Mouse (Mus musculus) kidney, adult 8-10 months (tissue): ENCODE measurements around the gene Gm28308.

Experiments
- DNase-seq, 2 experiments: peaks; one replicate each; pipeline ENCODE4 v3.0.0; 2022

Gene Gm28308

DNA sequence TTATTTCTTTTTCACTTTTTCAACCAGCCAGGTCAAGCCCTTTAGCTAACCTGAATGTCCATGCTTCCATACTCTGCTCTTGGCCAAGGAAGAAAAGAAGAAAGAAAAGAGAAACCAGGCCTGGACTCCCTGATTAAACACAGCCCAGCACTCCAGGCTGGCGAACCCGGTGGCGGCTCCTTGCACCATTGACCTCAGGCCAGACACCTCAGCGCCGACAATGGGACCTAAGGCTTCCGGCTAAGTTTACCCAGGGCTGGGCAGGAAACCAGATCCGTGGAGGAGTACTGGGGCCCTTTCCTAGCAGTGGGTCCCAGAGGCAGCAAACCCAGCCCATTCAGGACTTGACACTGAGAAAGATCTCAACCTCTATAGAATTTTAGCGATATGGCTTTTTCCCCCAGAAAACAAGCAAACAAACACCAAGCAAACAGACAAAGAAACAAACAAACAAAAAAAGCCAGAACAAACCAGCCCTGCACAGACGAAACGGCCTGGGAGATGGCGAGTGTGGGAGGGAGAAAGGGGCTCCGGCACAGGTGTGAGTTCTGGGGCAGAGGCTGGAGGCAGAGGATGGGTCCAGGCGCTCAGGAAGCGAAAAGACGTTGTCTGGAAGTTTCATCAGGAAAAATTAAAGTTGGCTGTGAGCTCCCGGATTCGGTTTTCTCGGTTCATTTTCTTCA, 18.9 kb upstream of the Gm28308 start:
- DNase-seq, result peak in 1 of 2 experiments; percentile 67

DNA sequence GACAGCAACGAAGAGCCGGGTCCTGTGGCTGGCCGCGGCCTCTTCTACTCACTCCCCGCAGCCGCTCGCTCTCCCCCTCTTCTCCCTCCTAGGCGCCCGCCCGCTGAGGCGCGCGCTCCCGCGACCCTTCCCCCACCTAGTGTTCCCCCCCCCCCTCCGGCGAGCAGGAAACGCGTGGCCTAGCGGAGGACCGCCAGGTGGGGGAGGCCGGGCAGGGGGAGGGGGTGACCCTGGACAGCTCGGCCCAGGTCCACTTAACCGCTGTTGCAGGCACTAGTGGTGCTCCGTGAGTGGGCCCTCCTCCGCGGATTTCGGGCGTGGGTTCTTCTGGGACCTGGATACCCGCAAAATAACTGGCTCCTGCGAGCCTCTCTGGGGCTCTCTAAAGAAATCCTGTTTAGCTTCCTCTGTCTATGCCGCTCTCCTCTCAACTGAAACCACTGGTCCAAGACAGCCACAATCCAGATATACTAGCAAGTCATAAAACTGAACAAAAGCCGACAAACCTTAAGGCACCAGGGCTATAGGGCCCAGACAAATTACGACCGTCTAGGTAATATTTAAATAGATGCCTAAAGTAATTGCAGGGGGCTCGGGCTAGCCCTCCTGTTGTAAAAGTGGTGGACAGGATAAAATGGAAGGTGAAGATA, 17.5 kb upstream of the Gm28308 start, which contains the start of gene Hoxa9:
Hoxa9 (minus strand) TSS at position 574 of the 650 bp plus-strand sequence.
- peak in 1 of 2 experiments; percentile 54 for DNase-seq

DNA sequence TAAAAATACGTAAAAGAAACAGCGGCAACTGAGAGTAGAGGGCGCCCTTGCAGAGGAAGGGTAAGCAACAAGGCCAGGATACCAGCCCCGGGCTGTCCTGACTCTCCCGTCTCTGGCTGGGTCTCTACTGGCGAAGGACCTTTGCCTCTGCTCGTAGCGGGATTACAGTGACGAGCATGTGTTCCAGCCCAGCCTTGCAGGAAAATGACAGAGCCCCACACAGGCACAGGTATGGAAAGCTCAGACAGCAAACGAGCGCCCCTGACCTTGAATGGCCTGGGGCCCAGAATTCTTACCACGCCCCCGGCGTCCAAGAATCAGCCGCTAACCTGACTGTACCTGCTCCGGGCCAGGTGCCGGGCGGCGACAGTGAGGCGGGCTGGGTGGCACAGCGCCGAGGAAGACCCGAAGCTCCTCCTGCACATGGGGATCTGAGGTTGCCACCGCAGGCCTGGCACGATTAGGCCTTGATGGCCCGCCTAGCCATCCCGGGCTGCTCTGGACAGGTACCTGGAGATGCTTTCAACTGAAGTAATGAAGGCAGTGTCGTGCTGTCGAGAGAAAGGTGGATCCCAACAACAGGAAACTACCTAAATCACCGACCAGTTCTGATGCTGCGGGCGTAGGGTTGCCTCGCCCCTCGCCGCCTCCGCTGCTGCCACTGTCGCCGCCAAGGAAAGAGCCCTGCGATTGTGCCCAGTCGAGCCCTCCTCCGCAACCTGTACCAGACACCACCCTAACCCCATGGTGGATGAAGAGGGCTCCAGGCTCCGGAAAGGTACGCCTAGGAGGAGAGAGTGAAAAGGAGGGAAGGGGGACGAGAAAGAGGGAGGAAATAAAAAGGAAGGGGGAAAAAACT, 16.6 kb upstream of the Gm28308 start:
- DNase-seq, result peak; percentile 83 to 86

DNA sequence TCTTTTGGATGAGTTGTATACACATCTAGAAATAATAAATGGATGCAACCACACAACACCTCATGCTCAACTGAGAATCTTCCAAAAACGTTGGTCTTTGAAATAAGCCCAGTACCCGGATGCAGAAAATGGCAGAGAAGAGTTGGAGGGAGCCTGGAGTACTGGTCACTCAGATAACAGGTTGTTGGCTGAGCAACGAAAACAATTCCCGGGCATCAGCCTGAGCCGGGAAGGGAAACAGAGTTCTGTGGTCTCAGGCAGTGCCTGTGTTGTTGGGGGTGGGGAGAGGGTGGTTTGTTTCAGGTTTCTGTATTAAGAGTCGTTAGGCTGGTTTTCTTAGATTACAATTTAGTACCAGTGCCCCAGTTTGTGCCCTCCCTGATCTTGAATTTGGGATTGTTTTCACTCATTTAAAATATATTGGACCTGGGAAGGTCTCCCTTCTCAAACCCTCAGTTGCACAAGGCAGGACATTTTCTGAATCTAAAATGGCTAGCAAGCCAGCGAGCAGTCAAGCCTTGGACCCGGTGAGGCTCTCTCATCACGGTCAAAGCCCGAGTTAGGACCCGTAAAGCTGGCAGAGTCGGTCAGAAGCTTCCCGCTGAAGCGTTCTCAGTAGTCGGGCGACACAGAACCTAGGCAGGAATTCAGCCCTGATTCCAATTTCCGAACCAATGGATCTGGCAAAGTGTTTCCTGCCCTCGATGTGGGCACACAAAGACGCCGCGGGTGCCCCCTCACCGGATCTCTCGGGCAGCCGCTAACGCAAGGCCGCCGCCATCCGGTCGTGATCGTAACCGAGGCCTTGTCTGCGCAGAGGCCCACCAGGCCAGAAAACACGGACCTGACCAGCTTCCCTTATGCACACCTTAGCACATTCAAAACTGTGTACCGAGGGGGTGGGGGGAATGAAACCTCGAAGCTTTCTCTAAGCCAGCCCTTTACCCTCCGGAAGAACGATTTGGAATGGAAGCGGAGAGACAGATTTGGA, 15.6 kb upstream of the Gm28308 start:
- peak; percentile 15 to 60 for DNase-seq

DNA sequence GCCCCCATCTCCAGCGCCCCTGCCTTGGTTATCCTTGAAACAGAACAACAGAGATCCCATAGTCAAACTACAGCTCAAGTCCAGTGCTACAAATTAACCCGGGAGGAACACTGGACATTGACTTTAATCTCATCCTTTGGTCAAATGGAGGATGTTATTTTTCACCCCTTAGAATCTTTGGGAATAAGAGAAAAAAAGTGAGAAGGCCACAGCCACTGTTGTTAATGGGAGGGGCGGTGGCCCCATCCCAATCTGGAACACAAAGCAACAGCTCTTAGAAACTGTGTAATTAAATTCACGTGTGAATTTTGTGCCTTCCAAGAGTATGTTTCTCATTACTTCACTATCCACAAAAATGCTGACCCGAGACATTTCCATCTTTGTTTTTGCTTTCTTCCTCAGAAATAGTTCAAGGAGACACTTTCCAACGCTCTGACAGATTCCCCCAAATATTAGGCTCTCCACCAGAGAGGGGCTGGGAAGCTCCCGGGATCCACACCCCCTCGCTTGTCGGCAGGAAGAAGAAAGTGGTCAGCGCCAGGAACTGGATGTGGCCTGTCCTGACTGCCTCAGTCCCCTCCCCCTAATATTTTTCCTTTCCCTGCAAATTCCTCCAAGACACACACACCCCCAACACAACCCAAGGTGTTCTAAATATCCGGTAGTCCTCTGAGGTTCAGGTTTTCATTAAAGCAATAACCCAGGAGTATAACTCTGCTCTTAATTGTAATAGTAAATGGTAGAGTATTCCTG, 14.5 kb upstream of the Gm28308 start:
- DNase-seq, result peak; percentile 46 to 51

DNA sequence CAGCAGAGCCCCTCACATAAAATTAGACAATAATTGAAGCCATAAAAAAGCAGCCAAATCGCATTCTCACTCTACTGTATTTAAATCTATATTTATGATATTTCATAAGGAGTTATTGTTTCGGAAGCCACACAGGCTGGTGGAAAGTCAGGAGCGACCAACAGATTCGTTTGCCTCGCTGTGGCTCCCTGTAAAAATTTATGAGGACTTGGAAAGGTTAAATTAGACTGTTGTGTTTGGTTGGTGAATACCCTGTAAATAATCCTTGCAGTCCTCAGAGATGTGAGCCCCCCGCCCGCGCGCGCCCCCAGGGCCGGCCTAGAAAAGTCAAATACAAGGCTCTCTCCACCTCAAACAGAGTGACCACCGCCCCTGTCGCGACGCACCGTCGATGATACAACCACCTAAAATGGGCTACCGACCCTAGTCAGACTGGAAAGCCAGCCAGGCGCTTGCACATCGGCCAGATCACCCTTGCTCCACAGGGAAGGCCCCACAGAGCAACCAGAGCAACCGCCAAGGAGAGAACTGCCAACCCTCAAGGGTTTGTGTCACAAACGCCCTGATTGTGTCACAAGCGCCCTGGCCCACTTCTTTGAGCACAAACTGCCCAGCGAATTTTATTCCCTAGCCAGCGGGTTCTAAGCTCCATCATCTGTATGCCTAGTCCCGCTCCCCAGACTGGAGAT, 13.6 kb upstream of the Gm28308 start:
- peak in 1 of 2 experiments; percentile 37 for DNase-seq

DNA sequence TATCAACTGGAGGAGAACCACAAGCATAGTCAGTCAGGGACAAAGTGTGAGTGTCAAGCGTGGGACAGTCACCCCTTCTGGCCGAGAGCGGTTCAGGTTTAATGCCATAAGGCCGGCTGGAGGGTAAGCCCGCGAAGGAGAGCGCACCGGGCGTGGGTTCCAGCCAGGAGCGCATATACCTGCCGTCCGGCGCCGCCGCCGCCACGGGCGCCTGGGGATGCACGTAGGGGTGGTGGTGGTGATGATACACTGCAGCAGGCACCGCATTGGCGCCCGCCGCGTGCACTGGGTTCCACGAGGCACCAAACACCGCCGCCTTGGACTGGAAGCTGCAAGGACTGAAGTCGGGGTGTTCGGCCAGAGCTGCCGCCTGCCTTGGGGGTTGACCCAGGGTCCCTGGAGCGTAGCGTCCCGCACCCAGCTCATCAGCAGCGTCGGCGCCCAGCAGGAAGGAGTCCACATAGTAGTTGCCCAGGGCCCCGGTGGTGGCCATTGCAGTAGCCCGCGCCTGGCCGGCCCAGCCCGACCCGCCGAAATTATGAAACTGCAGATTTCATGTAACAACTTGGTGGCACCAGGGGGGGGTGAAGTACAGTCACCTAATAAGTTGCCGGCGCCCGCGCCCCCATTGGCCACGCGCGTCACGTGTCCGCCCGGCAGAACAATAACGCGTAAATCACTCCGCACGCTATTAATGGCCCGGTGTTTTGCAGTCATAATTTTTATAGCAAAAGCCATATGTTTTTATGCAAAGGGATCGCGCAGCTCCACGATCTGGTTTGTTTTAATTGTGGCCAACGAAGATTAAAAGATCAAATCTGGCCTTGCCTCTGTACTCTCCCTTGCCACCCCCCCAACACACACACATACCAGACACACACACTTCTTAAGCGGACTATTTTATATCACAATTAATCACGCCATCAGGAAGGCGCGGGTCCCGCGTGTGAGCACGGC, 12.8 kb upstream of the Gm28308 start:
- peak; percentile 90 to 91 for DNase-seq

DNA sequence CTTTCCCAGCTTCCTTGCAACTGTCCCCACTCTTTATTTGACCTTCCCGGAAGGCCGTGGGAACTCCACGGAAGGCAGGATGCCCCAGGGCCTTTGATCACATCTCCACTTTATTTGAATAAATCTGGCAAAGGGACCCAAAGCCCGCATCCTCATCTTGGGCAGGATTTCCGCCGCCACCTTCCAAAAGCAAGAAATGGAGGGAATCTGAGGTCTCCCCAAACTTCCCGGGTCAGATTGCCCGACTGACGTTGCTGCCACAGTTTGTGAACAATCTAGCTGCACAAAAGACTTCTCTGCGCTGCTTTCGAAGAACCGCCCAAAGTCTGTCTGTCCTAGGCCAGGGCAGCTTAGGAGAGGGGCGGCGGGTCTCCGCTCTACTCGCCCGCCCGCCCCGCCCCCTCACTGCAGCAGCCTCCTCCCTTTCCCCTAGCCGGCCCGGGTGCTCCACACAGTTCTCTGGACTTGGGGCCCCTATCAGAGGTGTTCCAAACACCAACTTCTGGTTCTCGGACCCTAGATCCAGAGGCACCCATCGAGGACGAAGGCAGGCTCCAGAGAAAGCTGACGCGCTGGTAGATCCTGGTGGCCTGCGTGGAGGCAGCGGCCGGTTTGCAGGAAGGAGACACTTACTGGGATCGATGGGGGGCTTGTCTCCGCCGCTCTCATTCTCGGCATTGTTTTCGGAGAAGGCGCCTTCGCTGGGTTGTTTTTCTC, 11.9 kb upstream of the Gm28308 start:
- peak in 1 of 2 experiments; percentile 35 for DNase-seq

DNA sequence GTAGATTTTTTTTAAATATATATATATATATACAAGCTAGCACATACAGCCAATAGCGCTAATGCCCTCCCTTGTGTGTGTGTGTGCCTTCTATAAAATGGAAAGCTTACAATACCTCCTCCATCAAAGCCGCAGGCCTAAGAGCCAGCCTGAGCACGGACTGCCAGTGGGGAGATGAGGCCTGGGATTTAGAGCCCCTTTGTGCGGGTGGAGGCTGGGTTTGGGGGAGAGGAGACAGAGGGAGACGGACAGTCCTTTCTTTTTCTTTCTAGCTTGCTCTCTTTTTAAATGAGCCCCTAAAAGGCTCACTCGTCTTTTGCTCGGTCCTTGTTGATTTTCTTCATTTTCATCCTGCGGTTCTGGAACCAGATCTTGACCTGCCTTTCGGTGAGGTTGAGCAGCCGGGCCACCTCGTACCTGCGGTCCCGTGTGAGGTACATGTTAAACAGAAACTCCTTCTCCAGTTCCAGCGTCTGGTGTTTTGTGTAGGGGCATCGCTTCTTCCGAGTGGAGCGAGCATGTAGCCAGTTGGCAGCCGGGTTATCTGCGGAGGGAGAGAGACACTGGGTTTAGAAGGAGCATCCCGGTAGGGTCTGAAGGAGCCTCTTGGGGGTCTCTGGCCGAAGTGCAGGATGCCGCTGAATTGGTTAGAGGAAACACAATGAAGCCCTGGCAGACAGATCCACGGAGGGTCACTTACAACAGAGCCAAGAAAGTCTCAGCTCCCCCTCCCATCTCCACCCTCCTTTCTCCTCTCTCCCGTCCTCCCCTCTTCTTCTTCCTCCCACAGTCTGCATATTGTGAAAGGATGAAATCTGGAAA, 11.0 kb upstream of the Gm28308 start:
- peak in 1 of 2 experiments; percentile 37 for DNase-seq

DNA sequence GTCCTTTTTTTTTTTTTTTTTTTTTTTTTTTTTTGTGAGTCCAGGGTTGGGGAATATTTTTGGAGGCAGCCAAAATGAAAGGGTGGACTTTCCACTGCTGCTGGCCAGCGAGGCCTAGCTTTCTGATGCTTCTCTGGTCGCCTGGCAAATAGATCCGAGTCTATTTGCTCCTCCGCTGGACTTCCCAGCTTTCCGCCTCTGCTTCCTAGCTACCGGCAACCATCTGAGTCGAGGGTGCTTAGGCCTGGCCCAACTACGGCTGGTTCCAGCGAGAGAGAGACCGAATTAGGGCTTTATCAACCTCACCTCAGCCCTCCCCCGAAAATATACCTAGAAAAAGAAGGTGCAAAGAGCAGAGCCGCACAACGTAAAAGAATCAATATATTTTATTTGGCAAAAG, 9.6 kb upstream of the Gm28308 start:
- DNase-seq, result peak in 1 of 2 experiments; percentile 21

DNA sequence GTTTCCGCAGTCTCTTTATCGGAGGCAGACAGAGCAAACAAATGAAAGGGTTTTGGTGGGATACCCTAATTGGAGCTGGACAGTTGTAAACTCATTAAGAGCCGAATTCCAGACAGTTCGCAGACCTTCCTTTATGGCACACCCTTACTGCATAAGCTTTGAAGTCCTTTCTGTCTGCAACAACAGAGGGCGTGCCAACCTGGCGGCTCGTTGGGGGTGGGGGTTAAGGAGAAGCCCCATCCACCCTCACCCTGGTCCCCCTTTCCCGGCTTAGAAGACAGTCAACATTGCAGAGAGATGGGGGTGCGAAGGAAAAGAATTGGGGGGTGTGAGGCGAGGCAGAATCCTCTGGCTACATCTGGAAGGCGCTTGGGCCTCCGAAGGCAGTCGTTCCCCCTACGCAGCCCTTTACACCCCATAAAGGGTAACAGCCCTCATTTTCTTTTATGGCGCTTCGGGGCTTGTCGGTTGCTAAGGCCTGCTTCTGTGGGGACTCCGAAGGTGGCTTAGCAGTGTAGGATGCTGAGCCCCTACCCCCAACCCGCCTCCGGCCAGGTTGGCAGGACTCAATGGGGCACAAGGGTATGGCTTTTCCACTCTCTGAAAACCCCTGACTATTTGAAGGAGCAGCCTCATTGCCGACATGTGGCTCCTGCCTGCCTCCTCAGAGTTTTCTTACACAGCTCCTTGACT, 9.0 kb upstream of the Gm28308 start:
- DNase-seq, result no peak

DNA sequence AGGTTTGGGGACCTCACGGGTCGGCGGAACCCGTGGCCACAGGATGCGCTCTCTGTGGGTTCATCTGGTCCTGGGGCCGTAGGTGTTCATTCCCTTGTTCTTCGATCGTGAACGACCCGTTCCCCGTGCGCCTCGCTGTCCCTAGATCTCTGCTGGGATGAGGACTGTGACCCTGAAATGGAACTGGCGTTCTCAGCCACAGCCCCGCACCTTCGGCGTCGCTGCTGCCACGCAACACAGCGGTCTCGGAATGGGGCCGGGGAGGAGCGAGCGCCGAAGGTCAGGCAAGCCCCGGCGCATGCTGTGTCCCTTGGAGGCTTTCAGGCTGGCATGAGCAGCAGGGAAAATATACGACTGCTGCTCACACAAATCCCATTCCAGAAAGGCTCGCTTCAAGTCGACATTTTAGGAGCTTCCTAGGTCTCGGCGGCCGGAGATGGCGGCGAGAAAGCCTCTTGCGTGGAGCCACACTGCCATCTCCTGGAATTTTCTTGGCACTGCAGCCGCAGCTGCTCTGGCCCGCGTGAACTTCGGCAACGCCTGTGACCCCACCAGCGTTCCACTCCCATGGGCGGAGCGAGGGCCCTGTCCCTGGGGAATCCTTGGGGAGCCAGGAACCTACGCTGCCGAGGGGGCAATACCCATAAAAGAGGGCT, 8.3 kb upstream of the Gm28308 start, which contains the start of gene Hoxa7:
Hoxa7 (minus strand) TSS at position 518 of the 656 bp plus-strand sequence.
- DNase-seq, result peak; percentile 94 to 97

DNA sequence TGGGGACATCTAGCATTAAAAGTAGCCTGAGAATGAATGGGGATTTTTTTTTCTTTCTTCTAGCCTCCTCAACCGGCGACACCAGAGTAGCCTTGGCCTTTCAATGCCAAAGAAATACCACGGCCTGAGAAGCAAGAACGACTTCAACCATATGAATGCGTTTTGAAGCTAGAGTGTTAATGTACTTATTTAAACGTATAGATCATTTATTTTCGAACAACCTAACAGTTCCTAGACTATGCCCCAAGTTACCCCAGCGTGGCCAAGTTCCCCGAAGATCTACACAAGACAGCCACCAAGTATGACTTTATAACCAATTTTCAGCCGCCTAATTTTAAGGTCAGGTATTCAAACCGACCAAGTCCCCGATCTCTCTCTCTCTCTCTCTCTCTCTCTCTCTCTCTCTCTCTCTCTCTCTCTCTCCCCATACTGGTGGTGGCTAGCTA, 7.7 kb upstream of the Gm28308 start:
- DNase-seq, result no peak

DNA sequence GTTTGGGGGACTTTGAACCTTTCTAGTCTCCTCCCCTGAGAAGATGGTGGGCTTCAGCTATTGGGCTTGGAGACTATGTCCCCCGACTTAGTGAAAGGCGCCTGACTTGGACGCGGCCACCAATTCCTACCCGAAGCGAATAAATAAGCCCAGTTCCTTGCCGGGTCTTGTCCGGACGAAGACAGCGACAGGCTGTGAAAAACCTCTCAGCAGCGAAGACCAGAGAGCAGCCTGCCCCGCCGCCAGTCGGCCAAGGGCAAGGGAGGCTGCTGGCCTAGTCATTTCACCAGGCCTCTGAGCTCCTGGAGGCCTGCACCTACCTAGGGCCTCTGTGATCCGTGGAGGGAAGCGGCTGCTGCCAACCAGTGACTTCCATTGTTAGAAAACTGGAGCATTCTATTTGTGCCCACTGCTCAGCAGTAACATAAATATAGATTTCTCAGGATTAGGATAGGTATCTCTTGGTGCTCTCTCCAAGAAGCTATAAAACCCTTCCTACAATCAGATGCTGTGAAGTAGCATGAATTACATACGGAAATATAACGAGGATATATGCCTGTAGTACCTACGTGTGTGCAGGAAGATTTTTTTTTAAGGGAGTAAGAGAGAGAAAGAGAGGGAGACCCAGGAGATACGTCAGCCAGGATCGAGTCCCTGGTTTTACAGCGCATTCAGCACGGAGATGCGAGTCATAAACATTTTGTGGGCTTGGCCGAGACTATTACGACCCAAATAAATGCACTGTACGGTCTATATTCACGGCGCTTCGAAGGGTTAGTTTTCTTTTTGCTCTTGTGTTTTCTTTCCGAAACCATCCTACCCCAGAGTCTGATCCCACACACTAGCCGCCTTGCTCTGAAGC, 7.1 kb upstream of the Gm28308 start:
- DNase-seq, result peak in 1 of 2 experiments; percentile 71

DNA sequence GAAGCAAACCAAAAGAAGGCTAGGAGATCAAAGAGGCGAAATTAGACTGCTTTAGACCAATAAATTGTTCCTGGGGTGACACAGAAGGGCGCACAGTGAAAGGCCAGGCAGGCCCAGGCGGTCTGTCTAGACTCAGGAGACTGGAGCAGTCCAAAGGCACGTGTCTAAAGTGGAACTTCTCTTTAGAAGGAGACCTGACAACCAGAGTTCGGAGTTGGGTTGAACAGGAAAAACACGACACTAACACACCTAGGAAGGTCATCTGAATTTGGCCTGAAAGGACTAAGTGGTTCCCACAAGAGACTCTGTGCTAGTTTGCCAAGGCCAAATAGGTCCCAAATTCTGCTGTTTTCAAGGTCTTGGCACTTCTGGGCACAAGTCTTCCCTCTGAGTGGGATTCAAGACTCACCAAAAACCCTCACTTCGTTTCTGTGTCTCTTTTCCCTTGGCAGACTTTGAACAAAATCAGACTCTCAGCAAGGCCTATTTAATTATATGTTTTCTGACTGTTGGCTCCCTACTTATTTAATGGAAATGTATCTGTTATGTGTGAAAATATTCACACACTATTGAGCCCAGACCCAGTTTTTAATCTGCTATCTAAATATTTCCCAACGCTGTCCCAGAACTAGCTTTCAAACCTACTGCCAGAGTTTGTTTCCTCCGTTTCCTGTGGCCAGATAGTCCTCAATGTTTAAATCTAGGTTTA, 6.2 kb upstream of the Gm28308 start:
- DNase-seq, result peak in 1 of 2 experiments; percentile 25
